Mouse (Mus musculus) heart, embryonic 10.5 days (tissue): ENCODE measurements at regions not wholly inside any gene's neighbourhood (a gene's known extent, or its start where the extent isn't known, plus 50 kb on each side); places are given as distances from the start of the nearest gene placed in this dataset.
"Not testable (repeated sequence)": the region's sequence is repeated elsewhere in the genome, so short reads cannot be mapped to it uniquely, and the experiment has no call there.

ENCODE experiments used
- DNase-seq: peaks from one replicate; pipeline ENCODE4 v3.0.0-alpha.2; 2017; ENCODE audit warnings: low spot score
- H3K27ac ChIP-seq: fragments of 300-500 bp; sonication (generic); 2 replicates; pipeline ENCODE4 v1.5.1; 2016; ENCODE audit warnings: mild to moderate bottlenecking
- H3K27me3 ChIP-seq: fragments of 300-500 bp; sonication (generic); 2 replicates; pipeline ENCODE4 v1.6.1; 2016; ENCODE audit warnings: mild to moderate bottlenecking; ENCODE audit not compliant: poor library complexity, insufficient read depth, severe bottlenecking
- H3K36me3 ChIP-seq: fragments of 300-500 bp; sonication (generic); 2 replicates; pipeline ENCODE4 v1.6.1; 2016; ENCODE audit warnings: mild to moderate bottlenecking, moderate library complexity
- H3K4me1 ChIP-seq: fragments of 300-500 bp; sonication (generic); 2 replicates; pipeline ENCODE4 v1.6.1; 2016; ENCODE audit warnings: mild to moderate bottlenecking
- H3K4me3 ChIP-seq: fragments of 300-500 bp; sonication (generic); 2 replicates; pipeline ENCODE4 v1.5.1; 2016; ENCODE audit warnings: mild to moderate bottlenecking, moderate library complexity
- H3K9me3 ChIP-seq: fragments of 300-500 bp; sonication (generic); 2 replicates; pipeline ENCODE4 v1.6.1; 2016; ENCODE audit warnings: mild to moderate bottlenecking, moderate library complexity
- WGBS: fragments of 180-500 bp; shearing (Covaris S2); methylation state at CpG from one replicate; pipeline ENCODE4 v1.1.7; 2016; 5-methylcytosine and 5-hydroxymethylcytosine counted together

DNA sequence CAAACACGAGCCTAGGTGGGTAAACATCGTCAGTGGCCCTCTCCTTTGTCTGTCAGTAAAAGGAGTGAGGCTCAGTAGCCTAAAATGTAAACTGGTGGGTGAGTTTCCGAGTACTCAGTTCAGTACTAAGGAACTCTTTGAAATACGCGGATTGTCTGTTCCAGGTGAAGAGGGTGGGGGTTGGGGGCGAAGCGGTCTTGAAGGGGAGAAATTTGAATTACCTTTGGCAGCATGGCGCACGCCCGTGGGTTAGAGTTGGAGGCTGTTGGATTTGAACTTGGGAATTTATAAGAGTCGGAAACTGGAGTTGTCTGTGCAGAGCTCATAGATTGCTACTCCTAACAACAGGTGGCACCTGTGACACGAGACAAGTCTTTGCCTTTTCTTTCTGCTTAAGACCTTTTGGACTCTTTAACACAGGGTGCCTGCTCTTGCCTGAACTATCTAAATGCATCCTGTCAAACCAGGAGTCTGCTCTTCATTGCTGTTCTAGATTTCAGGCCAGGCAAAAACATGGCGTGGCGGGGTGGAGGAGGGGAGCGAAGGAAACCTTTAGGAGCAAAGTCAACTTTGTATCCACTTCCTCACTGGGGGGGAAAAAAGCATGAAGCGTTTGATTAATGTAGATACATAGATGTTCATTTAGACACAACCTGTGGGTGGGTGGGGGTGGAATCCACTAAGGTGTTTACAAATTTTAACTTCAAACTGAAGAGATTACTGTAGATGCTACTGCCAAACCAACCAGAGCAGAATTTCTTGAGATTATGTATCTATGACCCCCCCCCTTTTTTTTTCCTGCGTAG, 89.0 kb upstream of the Rpl34 start:
- peak overlapping the region; percentile 53 for H3K4me3 ChIP-seq
- no peaks in the 10 kb centered on the region for H3K36me3 ChIP-seq
- H3K27me3 ChIP-seq: no peaks in the 10 kb centered on the region
- WGBS: 39% methylated on average over 17 of the region's 17 CpGs
- peak overlapping the region; percentile 79 for H3K27ac ChIP-seq
- H3K9me3 ChIP-seq: no peaks in the 10 kb centered on the region
- H3K4me1 ChIP-seq: 0 out of 2 replicates have a peak, but pooled peaks cover 4% of the 10 kb centered on the region
- DNase-seq: no peak

DNA sequence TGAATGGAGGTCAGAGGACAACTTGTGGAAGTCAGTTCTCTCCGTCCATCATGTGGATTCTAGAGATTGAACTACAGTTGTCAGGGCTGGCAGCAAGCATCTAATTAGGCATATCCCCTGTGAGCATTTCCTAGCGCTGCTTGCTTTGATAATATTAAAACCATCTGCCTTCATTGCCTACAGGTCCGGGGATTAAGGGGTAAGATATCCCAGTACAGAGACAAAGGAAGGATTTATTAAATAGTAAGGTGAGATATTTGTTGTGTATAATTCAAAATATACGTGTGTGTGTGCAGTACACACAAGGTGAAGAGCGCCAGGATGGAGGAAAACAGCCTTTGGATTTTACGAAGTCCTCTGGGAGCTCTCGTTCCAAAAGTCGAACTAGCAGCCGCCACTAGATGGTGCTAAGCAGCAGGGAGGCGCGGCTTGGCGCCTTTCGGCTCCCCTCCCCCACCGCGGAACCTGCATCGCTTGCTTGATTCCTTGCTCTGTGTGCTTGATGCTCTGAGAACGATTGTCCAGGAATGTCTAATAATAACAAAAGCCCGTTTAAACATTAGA, 88.4 kb upstream of the Rpl34 start:
- Histone ChIP-seq H3K9me3 (no peaks in the 10 kb centered on the region), H3K4me3 (peak overlapping the region; percentile 53), H3K36me3 (no peaks in the 10 kb centered on the region), H3K27ac (peak overlapping the region; percentile 79), H3K4me1 (0 out of 2 replicates have a peak, but pooled peaks cover 4% of the 10 kb centered on the region), H3K27me3 (no peaks in the 10 kb centered on the region)
- 6% methylated on average over 18 of the region's 18 CpGs for WGBS
- peak; percentile 91 for DNase-seq

DNA sequence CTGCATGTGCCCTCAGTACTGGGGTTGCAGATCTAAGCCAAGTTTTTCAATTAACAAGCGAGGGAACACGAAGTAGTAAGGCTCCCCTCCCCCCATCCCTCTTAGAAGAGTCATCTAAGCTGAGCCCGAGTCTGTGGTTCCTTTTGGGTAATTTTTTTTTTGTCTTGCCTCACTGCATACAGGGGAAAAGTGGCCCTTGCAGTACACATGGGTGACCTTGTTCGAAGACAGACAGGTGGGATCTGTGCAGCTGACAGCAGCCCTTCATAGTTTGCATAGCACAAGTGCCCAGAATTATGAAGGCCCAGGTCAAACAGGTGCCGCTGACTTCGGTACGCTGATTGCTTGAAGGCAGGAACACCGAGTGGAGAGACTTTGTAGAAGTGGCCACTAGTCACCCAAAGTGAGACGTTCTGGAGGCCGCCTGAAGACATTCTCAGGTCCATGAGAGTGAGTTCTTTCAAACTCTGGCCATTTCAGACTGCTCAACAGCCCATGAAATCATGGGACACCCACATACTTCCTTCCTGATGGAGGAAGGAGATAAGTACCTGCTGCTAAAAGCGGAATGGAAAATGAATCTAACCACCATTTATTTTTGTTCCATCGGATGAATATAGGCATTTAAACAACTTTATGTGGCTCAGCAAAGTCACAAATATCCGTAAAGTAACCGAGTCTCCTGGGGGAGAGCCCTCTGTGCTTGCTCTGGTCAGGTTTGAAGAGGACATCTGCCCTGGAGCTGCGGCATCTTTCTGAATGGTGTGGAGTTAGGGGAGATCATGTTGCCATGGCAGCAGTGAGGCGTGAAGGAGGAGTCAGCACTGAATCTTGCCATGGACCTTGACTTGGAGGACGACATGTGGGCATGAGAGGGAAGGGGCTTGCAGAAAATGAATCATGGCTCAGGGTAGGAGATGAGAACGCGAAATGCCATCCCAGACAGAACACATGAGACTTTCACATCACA, 79.8 kb upstream of the Rpl34 start:
- H3K27ac ChIP-seq: no peak overlapping the region
- no peak overlapping the region for H3K4me3 ChIP-seq
- no peaks in the 10 kb centered on the region for H3K4me1 ChIP-seq
- H3K36me3 ChIP-seq: no peaks in the 10 kb centered on the region
- 73% methylated on average over 19 of the region's 19 CpGs for WGBS
- no peaks in the 10 kb centered on the region for H3K9me3 ChIP-seq
- H3K27me3 ChIP-seq: no peaks in the 10 kb centered on the region
- peak; percentile 7 for DNase-seq

DNA sequence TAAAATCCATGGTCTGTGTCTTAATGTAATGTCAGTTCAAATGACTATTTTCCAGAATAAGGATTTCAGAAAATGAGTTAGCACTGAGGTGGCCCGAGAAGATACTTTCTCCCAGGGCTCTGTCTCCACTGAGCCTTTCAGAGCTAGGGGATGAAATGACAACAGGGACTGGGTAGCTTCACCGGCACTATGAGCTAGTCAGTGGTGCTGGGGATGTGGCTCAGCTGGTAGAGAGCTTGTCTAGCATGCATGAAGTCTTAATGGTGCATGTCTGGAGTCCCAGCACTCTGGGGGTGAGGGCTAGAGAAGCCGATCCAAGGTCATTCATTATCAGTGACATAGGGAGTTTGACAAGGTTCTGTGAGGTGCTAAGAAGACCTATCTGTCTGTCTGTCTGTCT, 75.1 kb upstream of the Rpl34 start:
- 77% methylated on average over 3 of the region's 3 CpGs for WGBS
- Histone ChIP-seq H3K27me3 (no peaks in the 10 kb centered on the region), H3K9me3 (no peaks in the 10 kb centered on the region), H3K4me3 (no peak overlapping the region), H3K36me3 (no peaks in the 10 kb centered on the region), H3K4me1 (peaks cover 15% of the 10 kb centered on the region), H3K27ac (no peak overlapping the region)
- no peak for DNase-seq

DNA sequence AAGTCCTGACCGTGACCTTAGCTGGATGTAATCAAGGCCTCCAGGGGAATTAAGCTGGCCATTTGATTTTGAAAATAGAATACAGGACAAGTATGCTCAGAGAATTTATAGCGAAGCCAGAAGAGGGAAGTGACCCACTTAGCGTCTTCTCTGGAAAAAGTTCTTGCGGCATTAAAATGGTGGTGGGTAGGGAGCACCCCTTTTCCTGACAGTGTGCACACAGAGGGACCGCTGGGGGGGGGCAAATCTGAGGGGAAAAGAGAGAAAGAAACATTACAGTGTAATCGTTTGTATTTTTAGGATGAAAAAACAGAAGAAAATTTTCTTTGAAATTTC, 74.1 kb upstream of the Rpl34 start:
- peak overlapping the region; percentile 72; the same call in 1 of the 2 replicates for H3K27ac ChIP-seq
- H3K4me3 ChIP-seq: no peak overlapping the region
- no peak for DNase-seq
- peaks cover 15% of the 10 kb centered on the region for H3K4me1 ChIP-seq
- no peaks in the 10 kb centered on the region for H3K27me3 ChIP-seq
- 68% methylated on average over 6 of the region's 6 CpGs for WGBS
- H3K36me3 ChIP-seq: no peaks in the 10 kb centered on the region
- H3K9me3 ChIP-seq: no peaks in the 10 kb centered on the region

DNA sequence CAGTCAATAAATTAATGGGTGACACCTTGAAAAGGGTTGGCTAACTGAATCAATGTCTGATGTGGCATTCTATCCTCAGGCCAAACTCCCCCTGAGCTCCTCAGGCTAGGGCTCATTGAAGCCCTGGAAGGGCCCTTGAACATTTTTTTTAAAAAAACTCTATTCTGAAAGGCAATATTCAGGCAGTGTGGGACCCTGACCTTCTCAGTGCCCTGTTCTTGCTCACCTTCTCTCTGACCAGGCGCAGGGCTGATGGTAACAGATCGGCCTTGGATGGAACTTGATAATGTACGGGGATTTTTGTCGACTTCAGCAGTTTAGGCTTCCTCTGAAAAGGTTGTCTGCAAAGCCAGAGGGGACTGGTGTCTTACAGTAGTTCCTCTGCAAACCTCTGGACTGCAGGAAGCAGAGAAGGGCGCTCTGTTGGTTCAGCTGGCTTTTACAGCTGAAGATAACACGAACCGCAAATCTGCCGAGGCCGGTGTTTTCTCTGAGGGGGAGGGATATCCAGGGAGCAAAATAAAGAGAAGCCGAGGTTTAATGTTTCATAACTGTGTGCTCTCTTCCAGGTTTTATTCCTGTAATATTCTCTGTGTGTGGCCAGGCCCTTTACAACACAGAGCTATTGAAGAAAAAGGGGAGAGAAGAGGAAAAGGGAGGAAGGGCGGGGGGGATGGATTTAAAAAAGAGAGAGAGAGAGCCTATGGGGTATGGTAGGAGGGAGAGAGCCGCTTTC, 73.6 kb upstream of the Rpl34 start:
- DNase-seq: no peak
- Histone ChIP-seq H3K4me3 (no peak overlapping the region), H3K4me1 (peaks cover 15% of the 10 kb centered on the region), H3K36me3 (no peaks in the 10 kb centered on the region), H3K27ac (peak overlapping the region; percentile 72; the same call in 1 of the 2 replicates), H3K9me3 (no peaks in the 10 kb centered on the region), H3K27me3 (no peaks in the 10 kb centered on the region)
- WGBS: 33% methylated on average over 12 of the region's 12 CpGs

DNA sequence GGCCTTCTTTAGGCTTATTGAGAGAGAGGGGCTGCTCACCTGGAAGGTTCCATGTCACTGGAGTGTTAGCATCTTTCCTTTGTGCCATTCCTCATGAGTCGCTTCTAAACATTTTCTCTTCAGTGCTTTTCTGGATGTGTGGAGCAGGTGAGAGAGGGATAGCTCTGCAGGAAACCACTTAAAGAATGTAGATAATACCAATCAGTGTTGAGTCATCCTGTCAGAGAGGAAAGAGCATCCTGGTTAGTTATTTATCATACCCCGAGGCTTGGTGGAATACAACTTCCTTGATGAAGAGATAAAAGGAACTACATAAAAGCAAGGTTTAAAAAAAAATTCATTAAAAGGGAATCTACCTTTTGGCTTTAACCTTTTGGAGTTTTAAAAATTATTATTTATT, 69.8 kb upstream of the Rpl34 start:
- no peak overlapping the region for H3K27ac ChIP-seq
- DNase-seq: peak; percentile 16
- H3K36me3 ChIP-seq: no peaks in the 10 kb centered on the region
- H3K27me3 ChIP-seq: no peaks in the 10 kb centered on the region
- H3K4me1 ChIP-seq: peaks cover 22% of the 10 kb centered on the region
- no peak overlapping the region for H3K4me3 ChIP-seq
- no peaks in the 10 kb centered on the region for H3K9me3 ChIP-seq
- WGBS: 44% methylated on average over 2 of the region's 2 CpGs

DNA sequence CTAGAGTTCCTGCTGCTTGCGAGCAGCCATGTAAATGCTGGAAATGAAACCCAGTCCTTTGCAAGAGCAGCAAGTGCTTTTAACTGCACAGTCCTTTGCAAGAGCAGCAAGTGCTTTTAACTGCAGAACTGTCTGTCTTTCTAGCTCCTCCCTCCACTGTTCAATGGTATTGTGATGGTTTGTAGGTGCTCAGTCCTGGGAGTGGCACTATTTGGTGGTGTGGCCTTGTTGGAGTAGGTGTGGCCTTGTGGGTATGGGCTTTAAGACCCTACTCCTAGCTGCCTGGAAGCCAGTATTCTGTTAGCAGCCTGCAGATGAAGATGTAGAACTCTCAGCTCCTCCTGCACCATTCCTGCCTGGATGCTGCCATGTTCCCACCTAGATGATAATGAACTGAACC, 67.8 kb upstream of the Rpl34 start:
- H3K27ac ChIP-seq, H3K27me3 ChIP-seq, H3K36me3 ChIP-seq, H3K4me1 ChIP-seq, H3K4me3 ChIP-seq, H3K9me3 ChIP-seq: not testable (repeated sequence)
- DNase-seq: peak; percentile 33
- 93% methylated on average over 1 of the region's 1 CpGs for WGBS

DNA sequence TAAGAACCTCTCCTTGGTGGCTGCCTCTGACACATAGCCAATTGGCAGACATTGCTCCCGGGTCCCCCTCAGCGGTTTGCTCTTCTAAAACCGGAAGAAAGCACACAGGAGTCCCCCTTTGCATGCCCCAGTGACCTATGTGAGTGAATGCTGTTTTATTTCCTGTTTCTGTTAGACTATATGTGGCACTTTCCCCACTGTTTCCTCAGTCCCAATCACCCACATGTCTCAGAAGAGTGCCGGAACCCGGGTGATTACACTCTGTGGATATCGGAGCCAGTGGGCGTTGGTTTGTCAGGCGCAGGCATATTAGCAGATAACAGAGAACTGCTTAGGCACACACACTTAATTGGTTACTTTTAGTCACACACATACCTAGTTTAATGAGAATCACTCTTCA, 66.3 kb upstream of the Rpl34 start:
- DNase-seq: peak; percentile 73
- Histone ChIP-seq H3K27me3 (no peaks in the 10 kb centered on the region), H3K4me1 (peaks cover 9% of the 10 kb centered on the region; the same call in 1 of the 2 replicates), H3K27ac (peak overlapping the region; percentile 17; the same call in 1 of the 2 replicates), H3K36me3 (0 out of 2 replicates have a peak, but pooled peaks cover 2% of the 10 kb centered on the region), H3K4me3 (no peak overlapping the region), H3K9me3 (no peaks in the 10 kb centered on the region)
- 55% methylated on average over 8 of the region's 8 CpGs for WGBS

DNA sequence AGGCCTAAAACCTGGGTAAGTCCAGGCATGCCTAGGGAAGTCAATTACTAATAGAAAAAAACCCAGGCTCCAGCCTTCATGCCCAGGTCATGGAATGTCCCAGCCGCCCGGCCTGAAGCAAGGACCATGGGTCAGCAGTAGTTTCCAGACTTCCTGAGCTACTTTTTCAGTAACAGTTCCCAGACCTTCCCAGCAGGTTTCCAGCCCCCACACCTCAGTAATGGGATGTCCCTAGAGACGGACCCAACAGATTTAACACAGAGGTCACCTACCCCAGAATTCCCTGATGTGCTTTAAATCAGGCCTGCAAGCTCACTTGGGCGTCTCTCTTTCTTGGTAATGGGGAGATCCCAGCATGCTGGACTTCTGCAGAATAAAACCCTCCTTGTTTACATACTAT, 65.2 kb upstream of the Rpl34 start:
- peaks cover 9% of the 10 kb centered on the region; the same call in 1 of the 2 replicates for H3K4me1 ChIP-seq
- 81% methylated on average over 4 of the region's 4 CpGs for WGBS

DNA sequence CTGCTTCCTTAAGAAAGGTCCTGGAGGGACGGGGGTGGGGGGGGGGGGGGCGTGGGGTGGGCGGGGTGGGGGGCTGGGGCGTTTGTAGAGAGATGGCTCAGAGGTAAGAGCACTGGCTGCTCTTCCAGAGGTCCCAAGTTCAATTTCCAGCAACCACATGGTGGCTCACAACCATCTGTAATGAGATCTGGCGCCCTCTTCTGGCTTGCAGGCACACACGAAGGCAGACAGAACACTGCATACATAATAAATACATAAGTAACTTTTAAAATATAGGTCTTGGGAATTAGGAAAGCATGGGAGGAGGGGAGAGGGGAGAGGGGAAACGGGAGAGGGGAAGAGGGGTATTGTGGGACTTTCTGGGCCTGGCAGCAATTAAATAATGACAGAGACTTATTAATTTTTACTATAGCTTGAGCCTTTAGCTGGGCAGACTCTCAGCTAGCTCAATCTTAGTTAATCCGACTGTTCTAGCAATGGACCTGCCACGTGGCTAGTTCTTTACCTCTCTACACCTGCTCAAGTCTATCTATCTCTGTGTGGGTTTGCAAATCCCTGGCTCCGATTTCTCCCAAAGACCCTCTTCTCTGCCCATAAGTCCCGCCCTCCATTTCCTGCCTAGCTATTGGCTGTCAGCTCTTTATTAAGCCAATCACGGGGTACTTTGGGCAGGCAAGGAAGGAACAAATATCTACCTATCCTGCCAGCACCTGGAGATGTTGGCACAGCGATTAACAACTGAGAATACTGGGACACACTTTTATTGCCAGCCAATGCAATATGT, 64.1 kb upstream of the Rpl34 start:
- WGBS: 30% methylated on average over 13 of the region's 13 CpGs
- no peaks in the 10 kb centered on the region for H3K9me3 ChIP-seq
- DNase-seq: peak; percentile 53
- no peaks in the 10 kb centered on the region for H3K27me3 ChIP-seq
- H3K4me3 ChIP-seq: no peak overlapping the region
- H3K36me3 ChIP-seq: 0 out of 2 replicates have a peak, but pooled peaks cover 2% of the 10 kb centered on the region
- H3K27ac ChIP-seq: no peak overlapping the region
- H3K4me1 ChIP-seq: peaks cover 9% of the 10 kb centered on the region; the same call in 1 of the 2 replicates

More for the DNA sequence above, 65.2 kb upstream of the Rpl34 start:
- Histone ChIP-seq H3K27me3 (no peaks in the 10 kb centered on the region), H3K27ac (no peak overlapping the region), H3K36me3 (0 out of 2 replicates have a peak, but pooled peaks cover 2% of the 10 kb centered on the region), H3K4me3 (no peak overlapping the region), H3K9me3 (no peaks in the 10 kb centered on the region)
- DNase-seq: peak; percentile 53
